Mouse (Mus musculus) central nervous system, embryonic 14 days (tissue): Measurements from ENCODE around the gene Nptx1. TPM values are rescaled to one million over a fixed set of nuclear protein-coding genes. Genes with fewer than 3 reads are reported as not detected.

Source experiments
- polyA plus RNA-seq: library from polyadenylated mRNA; depleted of rRNA; stranded (reverse); fragments of >200 nt; gene quantifications from 2 replicates; pipeline ENCODE4 v1.2.3, GENCODE M21; 2012; rRNA removed

The Nptx1 gene
- 11.0 and 11.2 TPM in 2 replicates for polyA plus RNA-seq

DNA sequence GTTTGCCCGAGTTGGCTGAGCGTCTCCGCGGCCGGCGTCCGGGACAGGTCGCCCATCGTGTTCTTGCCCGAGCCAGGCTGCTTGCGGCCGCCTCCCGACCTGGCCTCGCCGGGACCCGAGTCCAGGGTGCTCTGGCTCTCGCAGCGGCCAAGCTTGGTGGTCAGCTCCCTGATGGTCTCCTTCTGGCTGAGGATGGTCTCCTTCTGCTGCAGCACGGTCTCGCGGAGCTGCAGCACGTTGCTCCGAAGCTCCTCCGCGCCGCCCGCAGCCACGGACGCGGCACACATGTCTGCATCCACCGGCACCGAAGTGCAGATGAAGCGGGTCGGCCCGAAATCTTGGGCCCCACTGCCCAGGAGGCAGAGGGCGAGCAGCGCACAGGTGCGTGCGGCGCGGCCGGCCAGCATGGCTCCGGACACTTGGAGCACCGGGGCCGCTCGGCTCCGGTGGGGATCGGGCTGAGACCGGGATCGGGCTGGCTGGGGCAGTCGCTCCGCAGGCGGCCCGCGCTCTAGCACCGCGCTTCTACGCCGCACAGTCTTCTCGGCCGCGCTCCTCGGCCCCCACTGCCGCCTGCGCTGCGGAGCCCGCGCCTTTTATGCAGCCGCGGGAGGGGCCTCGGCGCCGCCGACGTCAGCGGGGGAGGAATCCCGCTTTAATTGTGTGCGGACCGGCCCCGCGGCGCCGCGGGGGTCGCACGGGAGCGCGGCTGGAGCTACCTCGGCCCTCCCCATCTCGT is at the start of gene Nptx1:
Gene Nptx1, minus strand, starts transcription at position 571 of the 739 bp plus-strand sequence.

GRCm38 (mm10) chr11:119490861-119491689 is 56.5 kb downstream of the Nptx1 start, which contains the start of gene Endov:
Gene Endov, plus strand, starts transcription at chr11:119491347.

Other genes with a start within 250 kb of the Nptx1 start
- gene Eif4a3, start 247.7 kb downstream of the Nptx1 start, polyA plus RNA-seq = 210 and 224 TPM in 2 replicates
- 0.16 and 0.26 TPM in 2 replicates for gene Card14, start 240.0 kb downstream of the Nptx1 start, polyA plus RNA-seq
- 3.6 and 4.8 TPM in 2 replicates for gene Sgsh, start 192.2 kb downstream of the Nptx1 start, polyA plus RNA-seq
- gene Slc26a11, start 192.2 kb downstream of the Nptx1 start, polyA plus RNA-seq = 7.9 and 10.6 TPM in 2 replicates
- gene Rnf213, start 154.7 kb downstream of the Nptx1 start, polyA plus RNA-seq = 5.4 and 8.0 TPM in 2 replicates
- 32.6 and 33.3 TPM in 2 replicates for gene Endov, start 56.4 kb downstream of the Nptx1 start, polyA plus RNA-seq
- 23.0 and 23.7 TPM in 2 replicates for gene Rptor, start 55.2 kb upstream of the Nptx1 start, polyA plus RNA-seq